Mouse (Mus musculus): ENCODE measurements at regions not wholly inside any gene's neighbourhood (a gene's known extent, or its start where the extent isn't known, plus 50 kb on each side); places are given as distances from the start of the nearest gene placed in this dataset.

GRCm38 (mm10) chr8:89605905-89606468 lies 562.0 kb upstream of the Sall1 start:
- no peak overlapping the region for H3K4me2 ChIP-seq
- WGBS, result 85% methylated on average over 4 of the region's 4 CpGs
- H3K27ac ChIP-seq, result no peak overlapping the region
- no peak overlapping the region for H3K9ac ChIP-seq
- H3K4me3 ChIP-seq (replicated peaks), result no peak overlapping the region
- no peak for ATAC-seq (ENCODE audit: insufficient read depth, low FRiP score, low read depth)
- no peaks in the 10 kb centered on the region for H3K27me3 ChIP-seq (replicated peaks)
- no peaks in the 10 kb centered on the region for H3K9me3 ChIP-seq
- H3K4me1 ChIP-seq, result no peaks in the 10 kb centered on the region
- no peaks in the 10 kb centered on the region for H3K36me3 ChIP-seq

- no peak overlapping the region for H3K4me3 ChIP-seq (replicated peaks)
These were observed 560.5 kb upstream of the Sall1 start for GRCm38 (mm10) chr8:89604461-89604860.

GRCm38 (mm10) chr8:89596380-89596779 lies 552.4 kb upstream of the Sall1 start:
- Histone ChIP-seq H3K9me3 (no peaks in the 10 kb centered on the region), H3K9ac (no peak overlapping the region), H3K27ac (no peak overlapping the region), H3K4me2 (no peak overlapping the region), H3K36me3 (no peaks in the 10 kb centered on the region), H3K27me3 (replicated peaks) (no peaks in the 10 kb centered on the region), H3K4me1 (no peaks in the 10 kb centered on the region), H3K4me3 (replicated peaks) (no peak overlapping the region)
- no peak for ATAC-seq (ENCODE audit: insufficient read depth, low FRiP score, low read depth)
- WGBS, result 76% methylated on average over 7 of the region's 7 CpGs

More at GRCm38 (mm10) chr8:89604461-89604860, 560.5 kb upstream of the Sall1 start:
- Histone ChIP-seq H3K4me2 (no peak overlapping the region), H3K9me3 (no peaks in the 10 kb centered on the region), H3K27ac (no peak overlapping the region), H3K9ac (no peak overlapping the region), H3K4me1 (no peaks in the 10 kb centered on the region), H3K36me3 (no peaks in the 10 kb centered on the region), H3K27me3 (replicated peaks) (no peaks in the 10 kb centered on the region)
- WGBS, result 93% methylated on average over 3 of the region's 3 CpGs
- no peak for ATAC-seq (ENCODE audit: insufficient read depth, low FRiP score, low read depth)

GRCm38 (mm10) chr8:89583091-89583490 lies 539.1 kb upstream of the Sall1 start:
- Histone ChIP-seq H3K27me3 (replicated peaks) (no peaks in the 10 kb centered on the region), H3K36me3 (no peaks in the 10 kb centered on the region), H3K4me1 (no peaks in the 10 kb centered on the region), H3K4me3 (replicated peaks) (no peak overlapping the region), H3K4me2 (no peak overlapping the region), H3K9me3 (no peaks in the 10 kb centered on the region), H3K27ac (no peak overlapping the region), H3K9ac (no peak overlapping the region)
- no peak for ATAC-seq (ENCODE audit: insufficient read depth, low FRiP score, low read depth)

GRCm38 (mm10) chr8:89582566-89582965 lies 538.6 kb upstream of the Sall1 start:
- ATAC-seq (ENCODE audit: insufficient read depth, low FRiP score, low read depth), result no peak
- H3K4me1 ChIP-seq, result no peaks in the 10 kb centered on the region
- H3K27me3 ChIP-seq (replicated peaks), result no peaks in the 10 kb centered on the region
- H3K27ac ChIP-seq, result no peak overlapping the region
- no peak overlapping the region for H3K9ac ChIP-seq
- H3K36me3 ChIP-seq, result no peaks in the 10 kb centered on the region
- H3K9me3 ChIP-seq, result no peaks in the 10 kb centered on the region
- no peak overlapping the region for H3K4me3 ChIP-seq (replicated peaks)
- no peak overlapping the region for H3K4me2 ChIP-seq

GRCm38 (mm10) chr8:89571816-89572215 lies 527.9 kb upstream of the Sall1 start:
- ATAC-seq (ENCODE audit: insufficient read depth, low FRiP score, low read depth), result no peak
- WGBS, result 6% methylated on average over 13 of the region's 13 CpGs
- Histone ChIP-seq H3K4me3 (replicated peaks) (no peak overlapping the region), H3K9ac (no peak overlapping the region), H3K4me1 (0 out of 2 replicates have a peak, but pooled peaks cover 3% of the 10 kb centered on the region), H3K27me3 (replicated peaks) (0 out of 2 replicates have a peak, but pooled peaks cover 6% of the 10 kb centered on the region), H3K27ac (no peak overlapping the region), H3K9me3 (no peaks in the 10 kb centered on the region), H3K36me3 (no peaks in the 10 kb centered on the region), H3K4me2 (no peak overlapping the region)

GRCm38 (mm10) chr8:89570639-89571325 lies 526.8 kb upstream of the Sall1 start:
- Histone ChIP-seq H3K9ac (no peak overlapping the region), H3K4me1 (0 out of 2 replicates have a peak, but pooled peaks cover 3% of the 10 kb centered on the region), H3K27me3 (replicated peaks) (0 out of 2 replicates have a peak, but pooled peaks cover 5% of the 10 kb centered on the region), H3K9me3 (no peaks in the 10 kb centered on the region), H3K27ac (no peak overlapping the region), H3K4me3 (replicated peaks) (no peak overlapping the region), H3K4me2 (no peak overlapping the region), H3K36me3 (no peaks in the 10 kb centered on the region)
- WGBS, result 37% methylated on average over 10 of the region's 10 CpGs
- no peak for ATAC-seq (ENCODE audit: insufficient read depth, low FRiP score, low read depth)

GRCm38 (mm10) chr8:89569406-89569805 lies 525.4 kb upstream of the Sall1 start:
- Histone ChIP-seq H3K4me2 (no peak overlapping the region), H3K9me3 (no peaks in the 10 kb centered on the region), H3K36me3 (no peaks in the 10 kb centered on the region), H3K27me3 (replicated peaks) (0 out of 2 replicates have a peak, but pooled peaks cover 3% of the 10 kb centered on the region), H3K4me1 (0 out of 2 replicates have a peak, but pooled peaks cover 3% of the 10 kb centered on the region), H3K27ac (no peak overlapping the region), H3K4me3 (replicated peaks) (no peak overlapping the region), H3K9ac (no peak overlapping the region)
- 63% methylated on average over 9 of the region's 9 CpGs for WGBS
- ATAC-seq (ENCODE audit: insufficient read depth, low FRiP score, low read depth), result no peak

- Histone ChIP-seq H3K36me3 (no peaks in the 10 kb centered on the region), H3K4me2 (no peak overlapping the region), H3K9ac (no peak overlapping the region), H3K27ac (no peak overlapping the region), H3K4me3 (replicated peaks) (no peak overlapping the region), H3K27me3 (replicated peaks) (0 out of 2 replicates have a peak, but pooled peaks cover 3% of the 10 kb centered on the region), H3K9me3 (no peaks in the 10 kb centered on the region), H3K4me1 (0 out of 2 replicates have a peak, but pooled peaks cover 3% of the 10 kb centered on the region)
- ATAC-seq (ENCODE audit: insufficient read depth, low FRiP score, low read depth), result no peak
- WGBS, result 56% methylated on average over 7 of the region's 7 CpGs
These were observed 524.7 kb upstream of the Sall1 start for GRCm38 (mm10) chr8:89568641-89569040.

- 60% methylated on average over 7 of the region's 7 CpGs for WGBS
- 0 out of 2 replicates have a peak, but pooled peaks cover under 1% of the 10 kb centered on the region for H3K4me1 ChIP-seq
These were observed 523.0 kb upstream of the Sall1 start for GRCm38 (mm10) chr8:89566986-89567385.

GRCm38 (mm10) chr8:89566461-89566860 lies 522.5 kb upstream of the Sall1 start:
- ATAC-seq (ENCODE audit: insufficient read depth, low FRiP score, low read depth), result no peak
- WGBS, result 49% methylated on average over 4 of the region's 4 CpGs

More at GRCm38 (mm10) chr8:89566986-89567385, 523.0 kb upstream of the Sall1 start:
- Histone ChIP-seq H3K4me3 (replicated peaks) (no peak overlapping the region), H3K27me3 (replicated peaks) (no peaks in the 10 kb centered on the region), H3K4me2 (no peak overlapping the region), H3K9ac (no peak overlapping the region), H3K27ac (no peak overlapping the region), H3K9me3 (no peaks in the 10 kb centered on the region), H3K36me3 (no peaks in the 10 kb centered on the region)
- no peak for ATAC-seq (ENCODE audit: insufficient read depth, low FRiP score, low read depth)

GRCm38 (mm10) chr8:89565147-89565826 lies 521.3 kb upstream of the Sall1 start:
- WGBS, result 87% methylated on average over 9 of the region's 9 CpGs
- Histone ChIP-seq H3K9ac (no peak overlapping the region), H3K4me3 (replicated peaks) (no peak overlapping the region), H3K9me3 (no peaks in the 10 kb centered on the region), H3K4me2 (no peak overlapping the region), H3K4me1 (no peaks in the 10 kb centered on the region), H3K27me3 (replicated peaks) (no peaks in the 10 kb centered on the region), H3K27ac (no peak overlapping the region), H3K36me3 (no peaks in the 10 kb centered on the region)
- no peak for ATAC-seq (ENCODE audit: insufficient read depth, low FRiP score, low read depth)

More at GRCm38 (mm10) chr8:89566461-89566860, 522.5 kb upstream of the Sall1 start:
- H3K36me3 ChIP-seq, result no peaks in the 10 kb centered on the region
- H3K27ac ChIP-seq, result no peak overlapping the region
- no peak overlapping the region for H3K4me3 ChIP-seq (replicated peaks)
- H3K4me2 ChIP-seq, result no peak overlapping the region
- no peaks in the 10 kb centered on the region for H3K27me3 ChIP-seq (replicated peaks)
- H3K4me1 ChIP-seq, result no peaks in the 10 kb centered on the region
- H3K9me3 ChIP-seq, result no peaks in the 10 kb centered on the region
- no peak overlapping the region for H3K9ac ChIP-seq

Measured in stomach, embryonic 15.5 days (tissue).